Mouse (Mus musculus) kidney, adult 2 months (tissue): ENCODE measurements around the gene Actr8.

Experiments used
- CTCF ChIP-seq: fragments of 200-500 bp; conservative IDR thresholded peaks from 2 replicates; pipeline ENCODE4 v1.5.1; 2011; ENCODE audit warnings: low read depth, mild to moderate bottlenecking, control low read depth, low read length, moderate library complexity, mixed read lengths; ENCODE audit not compliant: insufficient read depth, insufficient read length
- POLR2A ChIP-seq: fragments of 200-500 bp; IDR thresholded peaks from one replicate; pipeline ENCODE4 v1.6.1; 2011; ENCODE audit warnings: low read depth, low read length, control low read depth

- TF ChIP-seq POLR2A: no peak
- TF ChIP-seq CTCF: no peak
These were observed 16.8 kb downstream of the Actr8 start for GRCm38 (mm10) chr14:29994976-29995375.
